Mouse (Mus musculus) heart, embryonic 14.5 days (tissue): ENCODE results near the gene Eepd1. TPM values are rescaled to one million over a fixed set of nuclear protein-coding genes. Genes with fewer than 3 reads are reported as not detected.
A peak's percentile ranks its signal among the peaks of the same experiment; 100 is the strongest.

Experiments
- ATAC-seq: fragments of 200-750 bp; cut with Nextera tagmentation; 2 replicates; pipeline ENCODE4 v1.8.0; 2017; ENCODE audit warnings: low read depth, moderate TSS enrichment; ENCODE audit not compliant: insufficient number of reproducible peaks, insufficient read depth, low FRiP score
- H3K27ac ChIP-seq, 2 experiments: fragments of 200-500 bp in 1 of 2; fragments of 300-500 bp in 1 of 2; sonication (generic) in 1 of 2; replicated peaks in 1 of 2; 2 replicates each; pipeline ENCODE4 v1.5.1; 2012 to 2014; ENCODE audit warnings: low read depth in 2 of 2, low read length in 2 of 2, control low read depth in 1 of 2, mild to moderate bottlenecking in 1 of 2, mixed read lengths in 1 of 2; ENCODE audit not compliant: control insufficient read depth in 1 of 2, insufficient read depth in 1 of 2
- H3K27me3 ChIP-seq: fragments of 300-500 bp; sonication (generic); 2 replicates; pipeline ENCODE4 v1.6.1; 2014; ENCODE audit warnings: mild to moderate bottlenecking, low read length, control low read depth; ENCODE audit not compliant: control insufficient read depth, insufficient read depth
- H3K36me3 ChIP-seq: fragments of 300-500 bp; sonication (generic); 2 replicates; pipeline ENCODE4 v1.6.1; 2014; ENCODE audit warnings: mild to moderate bottlenecking, control low read depth, low read length, mixed read lengths; ENCODE audit not compliant: control insufficient read depth, insufficient read depth
- H3K4me1 ChIP-seq, 2 experiments: fragments of 200-500 bp in 1 of 2; fragments of 300-500 bp in 1 of 2; sonication (generic) in 1 of 2; 2 replicates each; pipeline ENCODE4 v1.6.1; 2012 to 2014; ENCODE audit warnings: low read length in 2 of 2, control low read depth in 1 of 2, mixed read lengths in 1 of 2; ENCODE audit not compliant: control insufficient read depth in 2 of 2, insufficient read depth in 2 of 2
- H3K4me2 ChIP-seq: fragments of 300-500 bp; sonication (generic); 2 replicates; pipeline ENCODE4 v1.6.1; 2014; ENCODE audit warnings: mild to moderate bottlenecking, low read length
- H3K4me3 ChIP-seq, 2 experiments: fragments of 200-500 bp in 1 of 2; fragments of 300-500 bp in 1 of 2; sonication (generic) in 1 of 2; 2 replicates each; pipeline ENCODE4 v1.5.1; 2012 to 2014; ENCODE audit warnings: low read length in 2 of 2, mild to moderate bottlenecking in 2 of 2, control low read depth in 1 of 2, low read depth in 1 of 2, moderate library complexity in 1 of 2; ENCODE audit not compliant: control insufficient read depth in 1 of 2, insufficient read depth in 1 of 2
- H3K9ac ChIP-seq: fragments of 300-500 bp; sonication (generic); 2 replicates; pipeline ENCODE4 v1.6.1; 2014; ENCODE audit warnings: mild to moderate bottlenecking, low read length
- H3K9me3 ChIP-seq: fragments of 300-500 bp; sonication (generic); 2 replicates; pipeline ENCODE4 v1.6.1; 2016; ENCODE audit warnings: low read length, control low read depth; ENCODE audit not compliant: control insufficient read depth
- WGBS: fragments of 180-500 bp; shearing (Covaris S2); extraction: QIAGEN DNeasy Blood & Tissue Kit; methylation state at CpG from one replicate; pipeline ENCODE4 v1.1.7; 2014; 5-methylcytosine and 5-hydroxymethylcytosine counted together
- polyA plus RNA-seq: library from polyadenylated mRNA; unstranded; fragments of >200 nt; fragmentation: Nextera tagmentation; extraction: Ambion mirVana; gene quantifications from 2 replicates; pipeline ENCODE4 v1.2.1, GENCODE M21; 2014

Eepd1 gene
- polyA plus RNA-seq, 1 experiment from 2014 or later, result 20.8 TPM

DNA sequence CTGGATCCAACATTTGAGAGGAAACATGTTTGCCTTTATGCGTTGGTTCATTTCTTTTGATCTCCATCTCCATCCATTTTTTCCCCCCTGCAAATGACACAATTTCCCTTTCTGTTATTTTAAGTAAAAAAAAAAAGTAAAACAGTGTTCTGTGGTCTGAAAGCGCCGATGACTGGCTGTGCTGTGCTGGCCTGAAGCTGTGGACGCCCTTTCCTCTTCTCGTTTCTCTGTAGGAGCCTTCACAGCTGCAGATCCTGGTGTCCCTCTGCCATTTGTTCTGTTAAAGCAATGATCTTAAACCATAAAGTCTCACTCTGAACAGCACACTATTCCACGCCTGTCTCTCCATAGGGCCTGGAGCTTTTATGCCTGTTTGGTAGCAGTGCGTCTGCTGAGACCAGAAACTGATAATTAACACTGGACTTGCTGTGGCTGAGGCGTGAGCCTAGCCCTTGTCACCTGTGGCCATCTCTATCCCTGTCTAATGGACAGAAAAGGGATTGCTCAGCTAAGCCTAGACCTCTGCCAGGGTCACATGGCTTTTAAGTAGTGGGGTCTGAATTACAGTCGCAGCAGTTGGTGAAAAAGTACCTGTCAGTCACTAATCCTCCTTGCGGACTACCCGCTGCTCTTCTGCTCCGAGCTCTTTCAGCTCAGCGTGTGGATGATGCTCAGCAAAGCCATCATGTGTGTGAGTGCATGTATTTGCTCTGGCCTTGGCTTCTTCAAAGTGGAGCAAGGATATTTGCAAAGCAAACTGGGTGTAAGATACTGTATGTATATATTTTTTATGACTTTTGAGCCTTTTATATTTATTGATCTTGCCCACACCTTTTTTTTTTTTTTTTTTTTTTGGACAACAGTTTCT, 9.2 kb downstream of the Eepd1 start:
- H3K9me3 ChIP-seq, result no peaks in the 10 kb centered on the region
- peaks cover 14% of the 10 kb centered on the region for H3K36me3 ChIP-seq
- 0 out of 2 replicates have a peak, but pooled peaks have one; percentile 34 for ATAC-seq
- WGBS, result 59% methylated on average over 13 of the region's 13 CpGs
- no peak overlapping the region for H3K4me2 ChIP-seq
- H3K27ac ChIP-seq, result no peak overlapping the region
- H3K9ac ChIP-seq, result 0 out of 2 replicates have a peak overlapping the region, but pooled peaks have one; percentile 5
- H3K27me3 ChIP-seq, result no peaks in the 10 kb centered on the region
- H3K4me1 ChIP-seq, result peaks cover 31 to 56% of the 10 kb centered on the region in 2 experiments
- no peak overlapping the region for H3K4me3 ChIP-seq

DNA sequence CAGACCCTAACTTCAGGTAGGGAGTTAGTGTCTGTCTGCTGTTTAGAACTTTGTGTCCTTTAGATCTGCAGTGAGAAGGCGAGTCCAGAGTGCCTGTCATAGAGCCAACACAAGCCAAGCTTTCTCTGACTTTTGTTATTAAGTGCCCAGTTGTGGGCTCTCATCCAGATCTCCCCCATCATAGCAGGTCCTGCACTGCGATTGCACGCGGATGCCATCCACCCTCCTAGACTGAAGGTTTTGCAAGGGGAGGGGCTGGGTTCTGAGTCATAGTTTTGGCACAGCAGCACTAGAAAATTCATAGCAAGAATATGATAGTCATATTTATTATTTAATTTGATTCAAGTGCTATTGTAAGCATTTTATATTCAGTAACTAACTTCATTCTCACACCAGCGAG, 12.6 kb downstream of the Eepd1 start:
- no peak for ATAC-seq

DNA sequence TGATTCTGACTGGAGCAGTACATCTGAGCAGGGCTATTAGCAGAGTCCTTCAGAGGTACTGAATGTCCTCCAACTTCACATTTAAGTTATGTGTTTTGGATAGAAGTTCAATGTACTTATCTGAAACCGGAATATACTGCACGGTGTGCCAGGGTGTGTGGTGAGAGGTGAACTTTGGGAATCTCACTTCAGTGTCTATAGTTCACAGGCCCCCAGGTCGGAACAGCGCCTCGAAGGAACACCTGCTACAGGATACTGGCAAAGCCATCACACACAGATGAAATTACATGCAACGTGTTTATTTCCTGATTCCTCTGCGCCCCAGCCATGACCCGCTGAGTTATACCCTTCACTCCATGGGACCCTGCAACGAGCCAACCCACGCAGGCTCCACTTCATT, 14.3 kb downstream of the Eepd1 start:
- no peak overlapping the region for H3K27ac ChIP-seq
- no peak overlapping the region for H3K9ac ChIP-seq

More for the DNA sequence above, 12.6 kb downstream of the Eepd1 start:
- peaks cover 18% of the 10 kb centered on the region for H3K36me3 ChIP-seq
- no peaks in the 10 kb centered on the region for H3K9me3 ChIP-seq
- WGBS, result 55% methylated on average over 5 of the region's 5 CpGs
- no peak overlapping the region for H3K4me3 ChIP-seq
- H3K27me3 ChIP-seq, result no peaks in the 10 kb centered on the region
- H3K4me2 ChIP-seq, result no peak overlapping the region
- no peak overlapping the region for H3K9ac ChIP-seq
- no peak overlapping the region; a peak in 1 of 4 replicates for H3K27ac ChIP-seq
- H3K4me1 ChIP-seq, result peaks cover 16 to 33% of the 10 kb centered on the region in 2 experiments

DNA sequence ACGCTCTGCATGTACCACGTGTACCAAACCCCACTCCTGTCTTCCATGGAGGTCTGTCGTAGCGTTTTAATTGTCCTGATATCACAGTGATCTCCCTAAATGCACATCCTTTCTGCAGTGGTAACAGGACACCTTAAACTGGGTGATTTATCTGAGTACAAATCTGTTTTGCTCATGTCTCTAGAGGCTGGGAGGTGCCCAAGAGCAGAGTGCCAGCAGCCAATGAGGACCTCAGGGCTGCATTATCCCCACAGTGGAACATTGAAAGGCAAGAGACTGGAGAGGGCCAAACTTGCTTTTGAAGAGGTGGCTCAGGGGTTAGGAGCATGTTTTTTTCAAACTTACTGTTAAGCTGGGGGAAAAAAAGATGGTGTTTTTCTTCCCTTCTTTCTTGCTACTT, 14.8 kb downstream of the Eepd1 start:
- no peaks in the 10 kb centered on the region for H3K9me3 ChIP-seq
- no peak overlapping the region for H3K4me3 ChIP-seq
- H3K4me2 ChIP-seq, result no peak overlapping the region
- no peak overlapping the region for H3K27ac ChIP-seq
- H3K9ac ChIP-seq, result no peak overlapping the region
- no peaks in the 10 kb centered on the region for H3K27me3 ChIP-seq
- H3K4me1 ChIP-seq, result peaks cover 20 to 31% of the 10 kb centered on the region in 2 experiments
- no peak for ATAC-seq
- 87% methylated on average over 4 of the region's 4 CpGs for WGBS
- H3K36me3 ChIP-seq, result peaks cover 11% of the 10 kb centered on the region

More for the DNA sequence above, 14.3 kb downstream of the Eepd1 start:
- ATAC-seq, result no peak
- WGBS, result 93% methylated on average over 10 of the region's 10 CpGs
- H3K27me3 ChIP-seq, result no peaks in the 10 kb centered on the region
- no peak overlapping the region for H3K4me2 ChIP-seq
- peaks cover 22 to 30% of the 10 kb centered on the region in 2 experiments for H3K4me1 ChIP-seq
- H3K4me3 ChIP-seq, result no peak overlapping the region
- no peaks in the 10 kb centered on the region for H3K9me3 ChIP-seq
- peaks cover 14% of the 10 kb centered on the region for H3K36me3 ChIP-seq

DNA sequence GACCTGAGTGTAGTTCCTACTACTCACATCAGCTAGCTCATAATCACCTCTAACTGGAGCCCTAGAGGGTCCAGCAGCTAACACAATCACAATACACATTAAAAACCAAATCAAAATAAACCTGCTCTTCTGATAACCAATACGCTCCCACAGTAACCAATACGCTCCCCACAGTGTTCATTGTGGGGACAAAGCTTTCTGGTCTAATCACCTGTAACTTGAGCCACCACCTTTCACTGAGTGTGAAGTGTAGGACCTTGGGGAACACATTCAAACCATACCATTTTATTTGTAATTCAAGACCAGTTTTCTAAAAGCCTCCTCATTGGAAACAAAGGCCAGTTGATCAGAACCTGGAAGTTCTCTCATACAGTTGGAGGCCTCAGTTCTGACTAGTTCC, 15.4 kb downstream of the Eepd1 start:
- H3K4me2 ChIP-seq, result no peak overlapping the region
- no peaks in the 10 kb centered on the region for H3K9me3 ChIP-seq
- no peak for ATAC-seq
- H3K4me1 ChIP-seq, result peaks cover 20 to 32% of the 10 kb centered on the region in 2 experiments
- H3K27me3 ChIP-seq, result no peaks in the 10 kb centered on the region
- H3K9ac ChIP-seq, result no peak overlapping the region
- no peak overlapping the region for H3K27ac ChIP-seq
- 96% methylated on average over 2 of the region's 2 CpGs for WGBS
- peaks cover 11% of the 10 kb centered on the region for H3K36me3 ChIP-seq
- no peak overlapping the region for H3K4me3 ChIP-seq

DNA sequence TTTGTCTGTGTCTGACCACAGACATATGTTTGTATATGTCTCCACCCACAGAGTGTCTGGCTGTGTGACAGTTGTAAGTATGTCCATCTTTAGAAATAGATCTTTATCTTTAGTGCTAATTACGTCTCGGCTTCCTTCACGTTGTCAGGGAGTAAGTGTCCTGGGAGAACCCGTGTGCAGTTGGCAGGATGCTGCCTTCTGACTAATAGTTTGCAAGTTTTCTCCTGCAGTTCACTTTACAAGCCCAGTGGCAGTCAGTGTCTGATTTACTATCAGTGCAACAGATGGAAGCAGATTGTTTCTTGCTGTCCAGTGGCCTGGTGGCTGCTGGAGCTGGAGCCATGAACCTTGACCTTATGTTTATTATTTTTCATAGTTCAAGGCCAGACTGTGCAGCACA, 17.4 kb downstream of the Eepd1 start:
- Histone ChIP-seq H3K4me3 (no peak overlapping the region), H3K27me3 (no peaks in the 10 kb centered on the region), H3K9ac (no peak overlapping the region; the same call in 1 of the 2 replicates), H3K9me3 (no peaks in the 10 kb centered on the region), H3K4me1 (peaks cover 15 to 28% of the 10 kb centered on the region in 2 experiments), H3K4me2 (no peak overlapping the region), H3K27ac (no peak overlapping the region), H3K36me3 (peaks cover 11% of the 10 kb centered on the region)
- WGBS, result 9% methylated on average over 4 of the region's 4 CpGs
- ATAC-seq, result no peak

DNA sequence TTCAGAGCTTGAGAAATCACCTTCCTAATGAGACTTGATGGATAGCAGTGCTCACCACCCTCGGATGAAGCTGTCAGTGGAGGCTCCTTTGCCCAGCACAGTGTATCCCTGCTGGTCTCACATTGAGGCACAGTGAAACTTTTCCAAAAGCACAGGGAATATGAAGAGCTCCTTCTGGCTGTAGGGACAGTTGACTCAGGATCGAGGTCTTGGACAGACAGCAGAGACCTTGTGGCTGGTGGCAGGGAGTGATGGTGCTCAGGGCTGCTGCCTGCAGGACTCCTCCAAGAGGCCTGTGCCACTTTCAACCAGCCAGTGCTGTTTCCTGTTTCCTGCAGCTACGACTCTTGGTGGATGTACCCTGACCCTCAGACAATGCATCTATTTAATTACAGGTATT, 18.0 kb downstream of the Eepd1 start:
- H3K4me2 ChIP-seq, result no peak overlapping the region
- no peak overlapping the region for H3K4me3 ChIP-seq
- peaks cover 12 to 29% of the 10 kb centered on the region in 2 experiments for H3K4me1 ChIP-seq
- H3K27ac ChIP-seq, result peak overlapping the region; percentile 10 to 19; a peak in 1 of 4 replicates
- H3K36me3 ChIP-seq, result peaks cover 11% of the 10 kb centered on the region
- no peaks in the 10 kb centered on the region for H3K27me3 ChIP-seq
- no peak overlapping the region; the same call in 1 of the 2 replicates for H3K9ac ChIP-seq
- WGBS, result 29% methylated on average over 3 of the region's 3 CpGs
- no peak for ATAC-seq
- H3K9me3 ChIP-seq, result no peaks in the 10 kb centered on the region
